ENCODE assay signal across 11 mouse cellular contexts in genomic region chr11:19641153-19641552, GRCm38 (mm10).
DNase-seq lines count a peak whose midpoint lies in the region; ATAC-seq and TF ChIP-seq lines count a peak whose summit lies in the region.
"Had no signal": no experiment of that assay in that cellular context is flagged by ENCODE, and none has a peak within 500 bp of the region (broad histone marks: within the 10 kb centered on the region; RNA-seq: fewer than 3 reads in every experiment).

No protein-coding gene starts in this region.

- peak; percentile 51 for DNase-seq in gastrocnemius, adult 18-20 months (ENCODE audit: low spot score)
- DNase-seq in gastrocnemius, postnatal 4 days (ENCODE audit: low spot score in 2 of 2) = no peak
- DNase-seq in NIH3T3 (ENCODE audit: low read depth) = peak; percentile 8
- peak; percentile 8 for DNase-seq in gastrocnemius, postnatal 10 days
- DNase-seq in kidney, postnatal 0 days (ENCODE audit: low spot score) = peak; percentile 7
- DNase-seq in left cerebral cortex, postnatal 14 days (ENCODE audit: low spot score in 2 of 2) = no peak
- no peak for DNase-seq in testis, postnatal 14 days (ENCODE audit: low spot score)

- no peak overlapping the region for H3K27ac ChIP-seq in kidney, postnatal 0 days
- no peak overlapping the region for H3K27ac ChIP-seq in neural tube, embryonic 15.5 days (replicated peaks)
- H3K27ac ChIP-seq: hindbrain, embryonic 15.5 days; left cerebral cortex, adult 2 months; midbrain, embryonic 15.5 days had no signal

- no peak overlapping the region for H3K4me3 ChIP-seq in kidney, postnatal 0 days (replicated peaks; ENCODE audit: low read depth, low read length)
- no peak overlapping the region for H3K4me3 ChIP-seq in neural tube, embryonic 15.5 days (replicated peaks)
- H3K4me3 ChIP-seq: hindbrain, embryonic 15.5 days; left cerebral cortex, adult 2 months; midbrain, embryonic 15.5 days had no signal

- no peak overlapping the region for H3K9ac ChIP-seq in kidney, postnatal 0 days (ENCODE audit: low read depth, low read length)
- no peak overlapping the region for H3K9ac ChIP-seq in neural tube, embryonic 15.5 days (replicated peaks)
- H3K9ac ChIP-seq: hindbrain, embryonic 15.5 days; midbrain, embryonic 15.5 days had no signal

- H3K4me1 ChIP-seq in kidney, postnatal 0 days (replicated peaks; ENCODE audit: insufficient read depth, low read length) = no peaks in the 10 kb centered on the region
- no peaks in the 10 kb centered on the region for H3K4me1 ChIP-seq in neural tube, embryonic 15.5 days
- H3K4me1 ChIP-seq: hindbrain, embryonic 15.5 days; midbrain, embryonic 15.5 days had no signal

- no peak overlapping the region for H3K4me2 ChIP-seq in kidney, postnatal 0 days (ENCODE audit: low read length)
- no peak overlapping the region for H3K4me2 ChIP-seq in neural tube, embryonic 15.5 days
- H3K4me2 ChIP-seq: hindbrain, embryonic 15.5 days; midbrain, embryonic 15.5 days had no signal

- TF ChIP-seq CTCF in kidney, postnatal 0 days (IDR thresholded peaks at IDR 0.05; ENCODE audit: low read depth) = no peak

- H3K27me3 ChIP-seq in kidney, postnatal 0 days (ENCODE audit: insufficient read depth, low read length) = no peaks in the 10 kb centered on the region
- no peaks in the 10 kb centered on the region for H3K27me3 ChIP-seq in neural tube, embryonic 15.5 days (replicated peaks)
- H3K27me3 ChIP-seq: hindbrain, embryonic 15.5 days; midbrain, embryonic 15.5 days had no signal

- no peak for ATAC-seq in kidney, postnatal 0 days (replicated peaks; ENCODE audit: low FRiP score, low read depth)
- ATAC-seq in neural tube, embryonic 15.5 days (ENCODE audit: low FRiP score) = no peak
- ATAC-seq: midbrain, embryonic 15.5 days had no signal

- intact Hi-C loops in left cerebral cortex, postnatal 14 days (cut with DNase I) = no loop called here

- WGBS in kidney, postnatal 0 days = 39% methylated on average over 8 of the region's 8 CpGs
- WGBS in neural tube, embryonic 15.5 days = 80% methylated on average over 8 of the region's 8 CpGs

- H3K9me3 ChIP-seq in kidney, postnatal 0 days (replicated peaks; ENCODE audit: low read length) = no peaks in the 10 kb centered on the region
- H3K9me3 ChIP-seq in neural tube, embryonic 15.5 days (replicated peaks) = no peaks in the 10 kb centered on the region
- H3K9me3 ChIP-seq: hindbrain, embryonic 15.5 days; midbrain, embryonic 15.5 days had no signal

- no peaks in the 10 kb centered on the region for H3K36me3 ChIP-seq in kidney, postnatal 0 days (ENCODE audit: insufficient read depth, low read length)
- no peaks in the 10 kb centered on the region for H3K36me3 ChIP-seq in neural tube, embryonic 15.5 days
- H3K36me3 ChIP-seq: hindbrain, embryonic 15.5 days; midbrain, embryonic 15.5 days had no signal

Comparison
In these comparisons a context has a peak if more than half of its experiments do, and no peak if none do; other contexts are left out.
1. DNase-seq: peak in gastrocnemius, adult 18-20 months (single experiment), NIH3T3 (single experiment), gastrocnemius, postnatal 10 days (single experiment) and kidney, postnatal 0 days (single experiment); none in gastrocnemius, postnatal 4 days (0 of 2), left cerebral cortex, postnatal 14 days (0 of 2) and testis, postnatal 14 days (single experiment).